Mouse (Mus musculus): ENCODE measurements around the gene Gjc2. TPM values are rescaled to one million over a fixed set of nuclear protein-coding genes. Genes with fewer than 3 reads are reported as not detected.
A peak's percentile ranks its signal among the peaks of the same experiment; 100 is the strongest.

The Gjc2 gene
- 0.31 and 0.50 TPM in 2 replicates for polyA plus RNA-seq (2015; fragmentation: Nextera tagmentation; extraction: Ambion mirVana)

DNA sequence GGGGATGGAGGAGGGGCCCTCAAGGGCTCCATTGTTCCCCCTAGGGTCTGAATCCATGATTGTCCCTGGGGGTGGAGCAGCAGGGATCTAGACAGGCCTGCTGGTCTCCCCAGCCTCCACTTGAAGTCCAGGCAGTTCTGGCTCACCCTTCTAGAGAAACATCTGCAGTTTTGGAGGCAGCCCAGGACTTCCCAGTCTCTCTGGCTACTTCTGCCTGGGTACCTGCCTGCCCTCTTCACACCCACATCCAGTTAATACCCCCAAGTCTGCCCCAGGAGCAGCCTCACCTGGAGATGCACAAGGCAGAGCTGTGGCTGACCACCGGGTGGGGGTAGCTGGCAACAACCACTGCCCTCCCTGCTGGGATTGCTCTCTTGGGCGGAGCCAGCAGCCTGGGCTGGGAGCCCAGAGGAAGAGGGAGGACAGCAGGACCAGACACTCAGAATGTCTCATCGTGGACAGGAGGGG lies at the start of gene Gjc2:
Gjc2 (minus strand) TSS at position 350 of the 468 bp plus-strand sequence.
- ATAC-seq (ENCODE audit: low read depth), result peak; percentile 73
- 15% methylated on average over 2 of the region's 3 CpGs for WGBS
- Histone ChIP-seq H3K36me3 (ENCODE audit: control insufficient read depth, insufficient read depth, low read length) (peaks cover 7% of the 10 kb centered on the region; the same call in 1 of the 2 replicates), H3K27ac (ENCODE audit: low read length) (peak within 1 kb of the TSS; percentile 50), H3K27me3 (ENCODE audit: control insufficient read depth, insufficient read depth, low read depth, low read length) (peaks cover 9% of the 10 kb centered on the region), H3K9me3 (ENCODE audit: control insufficient read depth, low read length) (no peaks in the 10 kb centered on the region), H3K4me1 (replicated peaks; ENCODE audit: control insufficient read depth, insufficient read depth, low read length) (peaks cover 11% of the 10 kb centered on the region), H3K4me3 (ENCODE audit: low read length) (no peak within 1 kb of the TSS), H3K4me2 (ENCODE audit: low read depth, low read length) (no peak within 1 kb of the TSS), H3K9ac (ENCODE audit: low read length) (peak within 1 kb of the TSS; percentile 33; the same call in 1 of the 2 replicates)

DNA sequence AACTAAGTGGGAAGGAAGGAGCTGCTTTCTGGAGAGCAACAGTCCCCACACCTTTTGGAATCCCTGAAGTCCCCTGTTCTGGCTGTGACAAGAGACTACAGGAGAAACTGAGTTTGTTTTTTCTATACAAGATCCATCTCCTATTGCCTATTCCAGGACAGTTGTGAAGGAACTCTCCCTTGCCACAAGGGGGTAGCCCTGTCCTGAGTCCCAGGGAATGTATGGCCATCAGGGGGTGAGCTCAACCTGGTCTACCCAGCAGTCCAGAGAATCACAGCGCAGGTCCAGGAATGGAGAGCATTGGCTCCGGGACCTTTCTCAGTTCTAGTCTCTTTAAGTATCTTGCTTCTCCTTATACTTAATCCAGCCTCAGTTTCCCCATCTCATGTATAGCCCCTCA lies 49.8 kb upstream of the Gjc2 start:
- no peaks in the 10 kb centered on the region for H3K9me3 ChIP-seq (ENCODE audit: control insufficient read depth, low read length)
- 54% methylated on average over 2 of the region's 2 CpGs for WGBS
- no peaks in the 10 kb centered on the region for H3K27me3 ChIP-seq (ENCODE audit: control insufficient read depth, insufficient read depth, low read depth, low read length)
- no peaks in the 10 kb centered on the region for H3K36me3 ChIP-seq (ENCODE audit: control insufficient read depth, insufficient read depth, low read length)
- no peak overlapping the region for H3K4me2 ChIP-seq (ENCODE audit: low read depth, low read length)
- no peak overlapping the region for H3K27ac ChIP-seq (ENCODE audit: low read length)
- peaks cover 6% of the 10 kb centered on the region; the same call in 1 of the 2 replicates for H3K4me1 ChIP-seq (replicated peaks; ENCODE audit: control insufficient read depth, insufficient read depth, low read length)
- ATAC-seq (ENCODE audit: low read depth), result no peak
- no peak overlapping the region for H3K9ac ChIP-seq (ENCODE audit: low read length)
- no peak overlapping the region for H3K4me3 ChIP-seq (ENCODE audit: low read length)

DNA sequence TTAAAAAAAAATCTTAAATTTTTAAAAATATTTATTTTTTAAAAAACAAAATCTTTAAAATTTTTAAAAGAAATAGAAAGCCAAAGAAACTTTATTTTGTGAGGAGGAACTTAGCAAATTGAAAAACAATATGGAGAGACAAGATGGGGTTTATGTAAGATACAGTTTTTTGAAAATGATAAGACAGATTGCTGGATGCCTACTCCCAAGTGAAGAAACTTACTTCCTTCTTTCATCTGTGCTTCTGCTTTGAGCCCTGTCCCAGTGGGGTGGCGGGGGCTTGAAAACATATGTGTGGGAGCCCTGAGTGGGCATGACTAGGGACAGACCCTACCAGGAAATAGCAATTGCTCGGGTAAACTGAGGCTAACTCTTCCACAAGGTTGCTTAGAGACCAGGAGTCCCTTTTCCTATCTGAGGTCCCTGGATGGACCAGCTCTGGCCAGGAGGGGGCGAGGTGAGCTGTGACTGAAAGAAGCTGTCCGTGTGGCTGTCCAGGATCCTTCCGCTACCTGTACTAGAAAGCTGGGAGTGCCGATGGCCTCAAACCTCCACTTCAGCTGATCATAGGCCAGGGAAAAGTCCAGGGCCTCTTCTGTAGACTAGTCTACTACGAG lies 47.2 kb upstream of the Gjc2 start:
- Histone ChIP-seq H3K27me3 (ENCODE audit: control insufficient read depth, insufficient read depth, low read depth, low read length) (no peaks in the 10 kb centered on the region), H3K4me2 (ENCODE audit: low read depth, low read length) (no peak overlapping the region), H3K9ac (ENCODE audit: low read length) (no peak overlapping the region), H3K4me3 (ENCODE audit: low read length) (no peak overlapping the region), H3K4me1 (replicated peaks; ENCODE audit: control insufficient read depth, insufficient read depth, low read length) (peaks cover 21% of the 10 kb centered on the region), H3K36me3 (ENCODE audit: control insufficient read depth, insufficient read depth, low read length) (no peaks in the 10 kb centered on the region), H3K9me3 (ENCODE audit: control insufficient read depth, low read length) (no peaks in the 10 kb centered on the region), H3K27ac (ENCODE audit: low read length) (no peak overlapping the region)
- 9% methylated on average over 7 of the region's 7 CpGs for WGBS
- no peak for ATAC-seq (ENCODE audit: low read depth)

DNA sequence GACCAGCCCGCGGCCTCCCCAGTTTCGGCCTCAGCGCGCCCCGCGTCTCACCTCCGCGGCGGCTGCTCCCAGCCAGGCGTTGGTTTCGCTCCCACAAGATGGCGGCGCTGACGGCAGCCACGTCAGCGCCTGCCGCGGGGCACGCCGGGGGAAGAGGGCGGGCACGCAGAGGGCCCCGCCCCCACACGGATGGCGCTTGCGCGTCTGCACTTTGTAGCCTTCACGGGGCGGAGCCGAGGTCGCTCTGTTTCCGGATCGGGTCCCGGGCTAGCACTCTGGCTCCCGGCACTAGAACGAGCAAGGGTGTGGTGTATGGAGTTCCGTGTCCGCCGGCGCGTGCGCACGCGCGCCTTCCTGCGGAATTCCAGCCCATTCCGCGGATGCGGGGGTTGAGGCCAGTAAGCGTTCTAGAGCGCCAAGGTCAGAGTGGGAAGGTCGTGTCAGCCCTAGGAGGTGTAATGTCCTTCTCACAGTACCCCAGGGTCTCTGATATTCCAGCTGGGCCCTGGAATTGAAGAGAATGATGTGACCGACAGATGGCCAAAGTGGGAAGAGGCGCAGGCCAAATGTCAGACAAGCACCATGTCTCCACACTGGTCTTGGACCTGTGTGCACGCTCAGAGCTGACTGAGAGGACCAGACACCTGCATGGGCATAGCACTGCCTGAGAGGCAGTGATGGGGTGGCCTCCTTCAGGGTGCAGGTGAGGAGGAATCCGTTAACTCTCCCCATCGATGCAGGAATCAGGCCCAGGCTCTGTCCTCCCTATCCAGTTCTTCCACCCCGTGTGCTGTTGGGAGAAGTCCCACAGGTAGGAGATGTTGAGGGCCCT lies 45.3 kb upstream of the Gjc2 start, which contains the start of gene Arf1:
Arf1 (minus strand) TSS at position 149 of the 832 bp plus-strand sequence.
- Histone ChIP-seq H3K36me3 (ENCODE audit: control insufficient read depth, insufficient read depth, low read length) (no peaks in the 10 kb centered on the region), H3K9me3 (ENCODE audit: control insufficient read depth, low read length) (no peaks in the 10 kb centered on the region), H3K9ac (ENCODE audit: low read length) (peak within 1 kb of the TSS; percentile 99), H3K4me2 (ENCODE audit: low read depth, low read length) (peak within 1 kb of the TSS; percentile 81), H3K27me3 (ENCODE audit: control insufficient read depth, insufficient read depth, low read depth, low read length) (no peaks in the 10 kb centered on the region), H3K4me1 (replicated peaks; ENCODE audit: control insufficient read depth, insufficient read depth, low read length) (peaks cover 34% of the 10 kb centered on the region), H3K27ac (ENCODE audit: low read length) (peak within 1 kb of the TSS; percentile 93), H3K4me3 (ENCODE audit: low read length) (peak within 1 kb of the TSS; percentile 96)
- WGBS, result 6% methylated on average over 49 of the region's 59 CpGs
- ATAC-seq (ENCODE audit: low read depth), result peak; percentile 98

DNA sequence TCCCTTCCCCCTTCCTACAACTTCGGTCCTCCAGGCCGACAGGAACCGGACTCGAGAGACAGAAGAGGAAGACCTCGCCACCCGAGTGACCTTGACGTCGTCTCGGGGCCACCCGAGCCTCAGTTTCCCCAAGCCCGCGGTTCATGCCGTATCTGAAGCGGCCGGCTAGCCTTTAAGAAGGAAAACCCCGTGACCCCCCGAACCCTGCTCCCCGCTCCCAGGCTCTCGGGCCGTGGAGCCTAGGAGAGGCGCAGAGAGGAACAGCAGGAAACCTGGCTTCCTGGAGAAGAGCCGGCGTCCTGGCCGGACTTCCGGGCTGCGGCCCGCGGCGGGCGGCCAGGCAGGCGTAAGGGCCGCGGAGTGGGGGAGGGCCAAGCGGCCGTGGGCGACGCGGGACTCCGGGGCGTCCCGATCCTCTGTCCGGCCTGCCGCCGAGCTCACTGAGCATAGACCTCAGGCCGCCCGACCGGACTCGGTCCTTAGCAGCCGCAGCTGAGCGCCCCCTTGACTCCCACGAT lies 44.6 kb upstream of the Gjc2 start:
- no peaks in the 10 kb centered on the region for H3K27me3 ChIP-seq (ENCODE audit: control insufficient read depth, insufficient read depth, low read depth, low read length)
- H3K36me3 ChIP-seq (ENCODE audit: control insufficient read depth, insufficient read depth, low read length), result no peaks in the 10 kb centered on the region
- no peaks in the 10 kb centered on the region for H3K9me3 ChIP-seq (ENCODE audit: control insufficient read depth, low read length)
- peak; percentile 85 for ATAC-seq (ENCODE audit: low read depth)
- peak overlapping the region; percentile 81 for H3K4me2 ChIP-seq (ENCODE audit: low read depth, low read length)
- under 1% methylated on average over 35 of the region's 51 CpGs for WGBS
- H3K4me3 ChIP-seq (ENCODE audit: low read length), result peak overlapping the region; percentile 96
- H3K4me1 ChIP-seq (replicated peaks; ENCODE audit: control insufficient read depth, insufficient read depth, low read length), result peaks cover 36% of the 10 kb centered on the region
- peak overlapping the region; percentile 99 for H3K9ac ChIP-seq (ENCODE audit: low read length)
- H3K27ac ChIP-seq (ENCODE audit: low read length), result peak overlapping the region; percentile 93

DNA sequence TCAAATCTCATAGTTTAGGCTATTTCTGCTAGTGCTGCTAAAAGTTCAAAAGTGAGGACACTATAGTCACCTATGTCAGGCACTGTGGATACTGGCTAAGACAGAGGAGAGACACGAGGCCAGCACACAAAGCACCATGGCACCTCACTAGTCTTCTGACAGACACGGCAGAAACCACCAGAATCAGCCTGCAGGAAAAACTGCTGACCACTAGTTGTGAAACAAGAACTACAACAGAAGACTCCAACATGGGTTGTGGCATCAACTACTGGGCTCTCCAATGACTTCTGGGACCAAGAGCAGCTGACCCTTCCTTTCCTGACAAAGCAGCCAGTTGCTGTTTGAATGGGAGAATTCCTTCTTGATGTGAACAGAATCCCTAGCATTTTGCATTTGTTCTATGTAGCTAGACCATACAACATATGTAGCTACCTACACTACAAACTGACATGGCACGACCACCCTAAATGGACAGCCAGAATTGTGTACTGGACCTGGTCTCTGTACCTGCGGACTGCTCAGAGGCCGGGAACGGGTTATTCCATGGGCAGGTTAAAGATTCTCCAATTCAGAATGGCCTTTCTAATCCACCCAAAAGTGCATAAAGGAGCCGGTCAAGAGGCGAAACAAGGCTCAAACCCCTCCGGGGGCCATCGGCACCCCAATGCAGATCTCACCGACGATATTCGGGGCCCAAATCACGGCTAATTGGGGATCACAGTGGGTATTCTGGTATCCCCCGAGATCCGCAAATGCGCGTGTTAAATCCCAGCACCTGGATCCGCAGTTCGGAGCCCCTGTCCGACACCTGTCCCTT lies 44.0 kb upstream of the Gjc2 start:
- H3K4me3 ChIP-seq (ENCODE audit: low read length), result peak overlapping the region; percentile 96
- peak overlapping the region; percentile 81 for H3K4me2 ChIP-seq (ENCODE audit: low read depth, low read length)
- peak overlapping the region; percentile 99 for H3K9ac ChIP-seq (ENCODE audit: low read length)
- no peaks in the 10 kb centered on the region for H3K9me3 ChIP-seq (ENCODE audit: control insufficient read depth, low read length)
- no peaks in the 10 kb centered on the region for H3K27me3 ChIP-seq (ENCODE audit: control insufficient read depth, insufficient read depth, low read depth, low read length)
- H3K36me3 ChIP-seq (ENCODE audit: control insufficient read depth, insufficient read depth, low read length), result no peaks in the 10 kb centered on the region
- peaks cover 41% of the 10 kb centered on the region for H3K4me1 ChIP-seq (replicated peaks; ENCODE audit: control insufficient read depth, insufficient read depth, low read length)
- peak overlapping the region; percentile 93 for H3K27ac ChIP-seq (ENCODE audit: low read length)
- no peak for ATAC-seq (ENCODE audit: low read depth)
- 2% methylated on average over 21 of the region's 21 CpGs for WGBS

DNA sequence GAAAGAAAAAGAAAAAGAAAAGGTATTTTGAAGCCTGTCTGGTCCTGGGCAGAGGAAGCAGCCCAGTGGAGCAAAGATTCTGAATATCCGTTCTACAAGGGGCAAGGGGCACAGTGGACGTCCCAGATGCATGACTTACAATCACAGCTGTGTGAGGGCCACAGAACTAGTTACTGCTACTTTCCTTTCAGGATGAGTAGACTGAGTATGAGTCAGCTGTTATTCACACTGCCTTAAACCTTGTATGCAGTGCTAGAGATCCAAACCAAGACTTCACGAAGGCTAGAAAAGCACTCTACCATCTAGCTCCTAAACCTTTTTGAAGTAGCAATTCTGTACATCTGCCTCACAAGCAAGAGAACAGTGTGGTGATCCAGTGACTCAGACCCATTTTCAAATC lies 43.2 kb upstream of the Gjc2 start:
- H3K27ac ChIP-seq (ENCODE audit: low read length), result no peak overlapping the region
- H3K4me2 ChIP-seq (ENCODE audit: low read depth, low read length), result peak overlapping the region; percentile 81
- H3K4me3 ChIP-seq (ENCODE audit: low read length), result peak overlapping the region; percentile 96
- ATAC-seq (ENCODE audit: low read depth), result no peak
- H3K9ac ChIP-seq (ENCODE audit: low read length), result peak overlapping the region; percentile 99
- H3K27me3 ChIP-seq (ENCODE audit: control insufficient read depth, insufficient read depth, low read depth, low read length), result no peaks in the 10 kb centered on the region
- 24% methylated on average over 3 of the region's 3 CpGs for WGBS
- H3K4me1 ChIP-seq (replicated peaks; ENCODE audit: control insufficient read depth, insufficient read depth, low read length), result peaks cover 42% of the 10 kb centered on the region
- H3K36me3 ChIP-seq (ENCODE audit: control insufficient read depth, insufficient read depth, low read length), result no peaks in the 10 kb centered on the region
- no peaks in the 10 kb centered on the region for H3K9me3 ChIP-seq (ENCODE audit: control insufficient read depth, low read length)

DNA sequence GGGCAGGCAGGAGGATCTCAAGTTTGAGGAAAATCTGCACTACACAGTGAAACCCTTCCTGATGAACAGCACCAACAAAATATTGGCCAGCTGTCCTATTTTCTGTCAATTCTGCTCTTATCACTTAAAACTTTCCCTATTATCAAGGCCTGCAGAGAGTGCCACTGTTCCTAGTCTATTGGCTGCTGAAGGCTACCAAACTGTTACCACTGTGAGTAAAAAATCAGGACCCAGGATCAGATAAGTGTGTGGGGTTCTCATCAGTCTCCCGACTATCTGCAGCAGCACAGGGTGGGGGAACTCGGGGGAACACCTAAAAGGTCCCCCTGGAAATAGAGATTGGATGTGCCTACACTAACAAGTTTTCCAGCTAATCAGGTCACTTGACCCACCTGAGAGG lies 42.2 kb upstream of the Gjc2 start:
- H3K36me3 ChIP-seq (ENCODE audit: control insufficient read depth, insufficient read depth, low read length), result no peaks in the 10 kb centered on the region
- no peaks in the 10 kb centered on the region for H3K9me3 ChIP-seq (ENCODE audit: control insufficient read depth, low read length)
- no peak overlapping the region for H3K4me3 ChIP-seq (ENCODE audit: low read length)
- H3K27ac ChIP-seq (ENCODE audit: low read length), result no peak overlapping the region
- peak overlapping the region; percentile 20; the same call in 1 of the 2 replicates for H3K9ac ChIP-seq (ENCODE audit: low read length)
- ATAC-seq (ENCODE audit: low read depth), result no peak
- no peaks in the 10 kb centered on the region for H3K27me3 ChIP-seq (ENCODE audit: control insufficient read depth, insufficient read depth, low read depth, low read length)
- 43% methylated on average over 2 of the region's 2 CpGs for WGBS
- H3K4me1 ChIP-seq (replicated peaks; ENCODE audit: control insufficient read depth, insufficient read depth, low read length), result peaks cover 44% of the 10 kb centered on the region
- peak overlapping the region; percentile 81 for H3K4me2 ChIP-seq (ENCODE audit: low read depth, low read length)
